Mouse (Mus musculus): ENCODE measurements around the gene Stx1a.

GRCm38 (mm10) chr5:135039541-135039940, 16.3 kb downstream of the Stx1a start:
- TF ChIP-seq CTCF (IDR thresholded peaks at IDR 0.05; ENCODE audit: borderline replicate concordance, control insufficient read depth, extremely low read depth, insufficient read depth, low read length, poor library complexity), result no peak
- TF ChIP-seq POLR2A (IDR thresholded peaks at IDR 0.05; ENCODE audit: control insufficient read depth, extremely low read depth, insufficient read depth, low read length, poor library complexity), result no peak
